31 mouse cellular contexts compared by ENCODE assay signal in genomic region chr13:57855766-57856165, GRCm38 (mm10). TPM values are rescaled to one million over a fixed set of nuclear protein-coding genes. Genes with fewer than 3 reads are reported as not detected.
DNase-seq lines count a peak whose midpoint lies in the region; ATAC-seq lines count a peak whose summit lies in the region.
"Had no signal": no experiment of that assay in that cellular context is flagged by ENCODE, and none has a peak within 500 bp of the region (broad histone marks: within the 10 kb centered on the region; RNA-seq: fewer than 3 reads in every experiment).

No protein-coding gene starts in this region.

- DNase-seq in embryonic facial prominence, embryonic 10.5 days (ENCODE audit: low spot score) = no peak
- DNase-seq in heart, embryonic 10.5 days (ENCODE audit: low spot score) = peak; percentile 19
- no peak for DNase-seq in heart, postnatal 4 days
- DNase-seq in neural tube, embryonic 10.5 days (ENCODE audit: extremely low spot score, low spot score) = no peak
- DNase-seq in urinary bladder, postnatal 14 days (ENCODE audit: low spot score) = no peak
- DNase-seq: adrenal gland, adult 8-10 months; cerebellum, adult 9-10 months; cerebellum, postnatal 36 days; heart, postnatal 36 days; kidney, adult 11 months; kidney, postnatal 14 days; lung, embryonic 14.5 days; lung, postnatal 14 days; right cerebral cortex, postnatal 25 days; thymus, postnatal 14 days had no signal

- no peaks in the 10 kb centered on the region for H3K4me1 ChIP-seq in embryonic facial prominence, embryonic 15.5 days
- peaks cover 7% of the 10 kb centered on the region for H3K4me1 ChIP-seq in embryonic facial prominence, embryonic 10.5 days
- H3K4me1 ChIP-seq in heart, embryonic 10.5 days = peaks cover 4% of the 10 kb centered on the region; the same call in 1 of the 2 replicates
- peaks cover 38% of the 10 kb centered on the region for H3K4me1 ChIP-seq in neural tube, embryonic 13.5 days (replicated peaks)
- peaks cover 34% of the 10 kb centered on the region for H3K4me1 ChIP-seq in neural tube, embryonic 15.5 days
- H3K4me1 ChIP-seq: embryonic facial prominence, embryonic 12.5 days; heart, embryonic 15.5 days; liver, embryonic 15.5 days had no signal

- no peaks in the 10 kb centered on the region for H3K9me3 ChIP-seq in embryonic facial prominence, embryonic 15.5 days (replicated peaks)
- H3K9me3 ChIP-seq in embryonic facial prominence, embryonic 10.5 days = no peaks in the 10 kb centered on the region
- no peaks in the 10 kb centered on the region for H3K9me3 ChIP-seq in heart, embryonic 10.5 days
- no peaks in the 10 kb centered on the region for H3K9me3 ChIP-seq in neural tube, embryonic 13.5 days
- H3K9me3 ChIP-seq in neural tube, embryonic 15.5 days (replicated peaks) = no peaks in the 10 kb centered on the region
- H3K9me3 ChIP-seq: embryonic facial prominence, embryonic 12.5 days; heart, embryonic 15.5 days; limb, embryonic 12.5 days; liver, embryonic 15.5 days; midbrain, embryonic 12.5 days had no signal

- H3K9ac ChIP-seq in embryonic facial prominence, embryonic 15.5 days = no peak overlapping the region
- H3K9ac ChIP-seq in neural tube, embryonic 13.5 days = no peak overlapping the region
- H3K9ac ChIP-seq in neural tube, embryonic 15.5 days (replicated peaks) = no peak overlapping the region
- H3K9ac ChIP-seq: embryonic facial prominence, embryonic 12.5 days; heart, embryonic 15.5 days; limb, embryonic 12.5 days; liver, embryonic 15.5 days; lung, embryonic 14.5 days; midbrain, embryonic 12.5 days had no signal

- H3K4me3 ChIP-seq in embryonic facial prominence, embryonic 15.5 days (replicated peaks) = no peak overlapping the region
- H3K4me3 ChIP-seq in embryonic facial prominence, embryonic 10.5 days = no peak overlapping the region
- H3K4me3 ChIP-seq in heart, embryonic 10.5 days = no peak overlapping the region
- H3K4me3 ChIP-seq in neural tube, embryonic 13.5 days = no peak overlapping the region
- no peak overlapping the region for H3K4me3 ChIP-seq in neural tube, embryonic 15.5 days (replicated peaks)
- H3K4me3 ChIP-seq: embryonic facial prominence, embryonic 12.5 days; erythroblast, embryonic 14.5 days; heart, embryonic 15.5 days; left cerebral cortex, adult 2 months; limb, embryonic 12.5 days; liver, embryonic 15.5 days; midbrain, embryonic 12.5 days; myocyte had no signal

- 54% methylated on average over 4 of the region's 4 CpGs for WGBS in embryonic facial prominence, embryonic 15.5 days
- 74% methylated on average over 4 of the region's 4 CpGs for WGBS in embryonic facial prominence, embryonic 10.5 days
- 65% methylated on average over 4 of the region's 4 CpGs for WGBS in heart, embryonic 10.5 days
- 33% methylated on average over 4 of the region's 4 CpGs for WGBS in neural tube, embryonic 13.5 days
- WGBS in neural tube, embryonic 15.5 days = 31% methylated on average over 4 of the region's 4 CpGs

- no peak overlapping the region for H3K4me2 ChIP-seq in embryonic facial prominence, embryonic 15.5 days (replicated peaks)
- H3K4me2 ChIP-seq in neural tube, embryonic 13.5 days = no peak overlapping the region
- no peak overlapping the region for H3K4me2 ChIP-seq in neural tube, embryonic 15.5 days
- H3K4me2 ChIP-seq: embryonic facial prominence, embryonic 12.5 days; heart, embryonic 15.5 days; limb, embryonic 12.5 days; liver, embryonic 15.5 days; lung, embryonic 14.5 days; midbrain, embryonic 12.5 days had no signal

- H3K27me3 ChIP-seq in embryonic facial prominence, embryonic 15.5 days = no peaks in the 10 kb centered on the region
- no peaks in the 10 kb centered on the region; the same call in 1 of the 2 replicates for H3K27me3 ChIP-seq in embryonic facial prominence, embryonic 10.5 days (replicated peaks; ENCODE audit: low read depth, poor library complexity, severe bottlenecking)
- peaks cover 16% of the 10 kb centered on the region for H3K27me3 ChIP-seq in heart, embryonic 10.5 days (ENCODE audit: insufficient read depth, poor library complexity, severe bottlenecking)
- H3K27me3 ChIP-seq in neural tube, embryonic 13.5 days = no peaks in the 10 kb centered on the region
- H3K27me3 ChIP-seq in neural tube, embryonic 15.5 days (replicated peaks) = no peaks in the 10 kb centered on the region
- H3K27me3 ChIP-seq: embryonic facial prominence, embryonic 12.5 days; heart, embryonic 15.5 days; limb, embryonic 12.5 days; liver, embryonic 15.5 days; midbrain, embryonic 12.5 days had no signal

- H3K27ac ChIP-seq in embryonic facial prominence, embryonic 15.5 days (replicated peaks) = no peak overlapping the region
- no peak overlapping the region for H3K27ac ChIP-seq in embryonic facial prominence, embryonic 10.5 days (replicated peaks)
- H3K27ac ChIP-seq in heart, embryonic 10.5 days = no peak overlapping the region
- H3K27ac ChIP-seq in neural tube, embryonic 13.5 days (replicated peaks) = peak overlapping the region; percentile 83
- H3K27ac ChIP-seq in neural tube, embryonic 15.5 days (replicated peaks) = peak overlapping the region; percentile 20; the same call in 1 of the 2 replicates
- H3K27ac ChIP-seq: embryonic facial prominence, embryonic 12.5 days; heart, embryonic 15.5 days; left cerebral cortex, adult 2 months; limb, embryonic 12.5 days; liver, embryonic 15.5 days had no signal

- no peaks in the 10 kb centered on the region for H3K36me3 ChIP-seq in embryonic facial prominence, embryonic 15.5 days
- no peaks in the 10 kb centered on the region for H3K36me3 ChIP-seq in embryonic facial prominence, embryonic 10.5 days (replicated peaks)
- no peaks in the 10 kb centered on the region for H3K36me3 ChIP-seq in heart, embryonic 10.5 days
- H3K36me3 ChIP-seq in neural tube, embryonic 13.5 days = no peaks in the 10 kb centered on the region
- H3K36me3 ChIP-seq in neural tube, embryonic 15.5 days = no peaks in the 10 kb centered on the region
- H3K36me3 ChIP-seq: embryonic facial prominence, embryonic 12.5 days; G1E; heart, embryonic 15.5 days; limb, embryonic 12.5 days; liver, embryonic 15.5 days; midbrain, embryonic 12.5 days had no signal

- ATAC-seq in embryonic facial prominence, embryonic 15.5 days (ENCODE audit: insufficient number of reproducible peaks, low FRiP score, low TSS enrichment, low read depth) = 0 out of 2 replicates have a peak, but pooled peaks have one; percentile 47
- peak; percentile 33; the same call in 1 of the 2 replicates for ATAC-seq in neural tube, embryonic 13.5 days (ENCODE audit: low read depth)
- ATAC-seq in neural tube, embryonic 15.5 days (ENCODE audit: low FRiP score) = peak; percentile 42; the same call in 1 of the 2 replicates
- ATAC-seq: forebrain, embryonic 16.5 days; inflammation-experienced regulatory T-cells, adult 6 months had no signal

RNA-seq across cellular contexts. Expression of gene Spock1, which starts 52.4 kb away (rescaled TPM):
- polyA plus RNA-seq in embryonic facial prominence, embryonic 15.5 days (2015; fragmentation: Nextera tagmentation; extraction: Ambion mirVana) = 12.0 and 14.4 TPM in 2 replicates
- polyA plus RNA-seq in embryonic facial prominence, embryonic 10.5 days (2016; fragmentation: Nextera tagmentation; extraction: Ambion mirVana) = 2.9 and 4.0 TPM in 2 replicates
- polyA plus RNA-seq in heart, embryonic 10.5 days (2016; fragmentation: Nextera tagmentation; extraction: Ambion mirVana) = 1.1 and 2.1 TPM in 2 replicates
- 1 to 10 TPM; 1.5 to 1.8 TPM for total RNA-seq in heart, postnatal 4 days (2021)
- polyA plus RNA-seq in neural tube, embryonic 13.5 days (2015; fragmentation: Nextera tagmentation; extraction: Ambion mirVana) = 90.2 and 95.5 TPM in 2 replicates
- 103 and 111 TPM in 2 replicates for polyA plus RNA-seq in neural tube, embryonic 15.5 days (2015; fragmentation: Nextera tagmentation; extraction: Ambion mirVana)
- total RNA-seq: liver, adult 2 months; neutrophil, adult 5-6 weeks had no signal
- polyA plus RNA-seq: G1E; inflammation-experienced regulatory T-cells, adult 6 months; liver, adult 2 months; lung, embryonic 14.5 days had no signal

Comparison
In these comparisons a context has a peak if more than half of its experiments do, and no peak if none do; other contexts are left out.
1. H3K27ac ChIP-seq: peak in neural tube, embryonic 13.5 days (single experiment) and neural tube, embryonic 15.5 days (single experiment); none in embryonic facial prominence, embryonic 15.5 days (single experiment), embryonic facial prominence, embryonic 10.5 days (single experiment) and heart, embryonic 10.5 days (single experiment).
2. Peak in every context shown above with its lines, with median percentiles within 50 percentile points of each other: ATAC-seq.